Mouse (Mus musculus): Measurements from ENCODE around the gene Slc37a3. TPM values are rescaled to one million over a fixed set of nuclear protein-coding genes. Genes with fewer than 3 reads are reported as not detected.

Gene Slc37a3
- polyA plus RNA-seq, 1 experiment, result 13.2 TPM

DNA sequence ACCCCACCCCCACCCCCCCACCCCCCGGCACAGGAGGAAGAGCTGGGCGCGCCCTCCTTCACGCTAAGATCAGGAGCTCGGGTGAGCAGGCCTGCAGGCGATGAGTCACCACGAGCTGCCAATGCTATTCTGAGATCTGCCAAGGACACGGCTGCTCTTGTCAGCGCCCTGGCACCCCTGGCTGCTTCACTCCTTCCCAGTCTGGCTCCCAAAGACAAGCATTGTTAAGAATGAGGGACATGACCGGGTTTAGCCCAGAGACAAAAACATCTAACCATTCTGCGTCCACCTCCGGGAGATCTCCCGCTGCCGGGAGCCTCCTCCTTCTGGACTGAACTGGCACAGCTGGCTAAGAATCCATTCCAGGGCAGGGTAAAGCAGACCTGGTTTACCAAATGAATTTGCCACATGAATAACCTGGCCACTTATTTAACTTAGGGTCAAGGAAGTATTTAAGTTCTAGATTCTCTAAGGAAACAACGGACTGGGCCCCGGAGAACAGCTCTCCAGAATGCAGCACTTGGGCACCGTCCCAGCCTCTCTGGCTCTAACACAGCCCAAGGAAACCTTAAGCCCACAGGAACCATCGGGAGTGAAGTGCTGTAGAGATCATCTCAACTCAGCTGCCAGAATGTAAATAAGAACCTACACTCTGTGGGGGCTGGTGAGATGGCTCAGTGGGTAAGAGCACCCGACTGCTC is 58.3 kb downstream of the Slc37a3 start:
- Histone ChIP-seq H3K4me3 (ENCODE audit: low read depth, low read length) (no peak overlapping the region), H3K27ac (ENCODE audit: insufficient read depth, low read depth, low read length) (no peak overlapping the region), H3K4me1 (ENCODE audit: control insufficient read depth, insufficient read depth, insufficient read length, low read length) (no peaks in the 10 kb centered on the region; the same call in 1 of the 2 replicates), H3K36me3 (ENCODE audit: control insufficient read depth, insufficient read depth, low read length) (no peaks in the 10 kb centered on the region), H3K27me3 (ENCODE audit: control insufficient read depth, insufficient read depth, low read length) (no peaks in the 10 kb centered on the region)
- 43% methylated on average over 18 of the region's 19 CpGs for whole genome bisulfite sequencing
- TF ChIP-seq CTCF (IDR thresholded peaks at IDR 0.05; ENCODE audit: extremely low read depth, insufficient read length, insufficient replicate concordance, low read depth, low read length) (no peak), POLR2A (IDR thresholded peaks at IDR 0.05; ENCODE audit: low read depth, low read length) (no peak)

DNA sequence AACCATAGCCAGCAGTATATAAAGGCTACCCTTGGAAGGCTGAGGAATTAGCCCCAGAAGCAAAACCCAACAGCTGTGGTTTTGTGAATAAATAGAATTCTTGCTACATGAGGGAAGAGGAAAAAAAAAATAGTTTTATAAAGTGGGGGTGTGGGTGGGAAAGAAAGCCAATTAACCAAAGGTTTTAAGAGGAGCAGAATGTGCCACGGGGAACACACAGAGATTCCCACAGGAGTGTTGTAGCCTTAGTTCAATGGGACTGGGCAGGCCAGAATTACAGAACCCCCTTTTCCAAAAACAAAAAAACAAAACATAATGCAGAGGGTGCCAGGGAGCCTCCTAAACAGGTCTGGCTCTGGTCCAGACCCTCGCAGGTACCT is 58.9 kb downstream of the Slc37a3 start:
- H3K36me3 ChIP-seq (ENCODE audit: control insufficient read depth, insufficient read depth, low read length), result no peaks in the 10 kb centered on the region
- no peaks in the 10 kb centered on the region; the same call in 1 of the 2 replicates for H3K4me1 ChIP-seq (ENCODE audit: control insufficient read depth, insufficient read depth, insufficient read length, low read length)
- TF ChIP-seq POLR2A (IDR thresholded peaks at IDR 0.05; ENCODE audit: low read depth, low read length) (no peak), CTCF (IDR thresholded peaks at IDR 0.05; ENCODE audit: extremely low read depth, insufficient read length, insufficient replicate concordance, low read depth, low read length) (no peak)
- H3K27ac ChIP-seq (ENCODE audit: insufficient read depth, low read depth, low read length), result no peak overlapping the region
- WGBS, result 69% methylated on average over 2 of the region's 2 CpGs
- no peak overlapping the region for H3K4me3 ChIP-seq (ENCODE audit: low read depth, low read length)
- no peaks in the 10 kb centered on the region for H3K27me3 ChIP-seq (ENCODE audit: control insufficient read depth, insufficient read depth, low read length)

DNA sequence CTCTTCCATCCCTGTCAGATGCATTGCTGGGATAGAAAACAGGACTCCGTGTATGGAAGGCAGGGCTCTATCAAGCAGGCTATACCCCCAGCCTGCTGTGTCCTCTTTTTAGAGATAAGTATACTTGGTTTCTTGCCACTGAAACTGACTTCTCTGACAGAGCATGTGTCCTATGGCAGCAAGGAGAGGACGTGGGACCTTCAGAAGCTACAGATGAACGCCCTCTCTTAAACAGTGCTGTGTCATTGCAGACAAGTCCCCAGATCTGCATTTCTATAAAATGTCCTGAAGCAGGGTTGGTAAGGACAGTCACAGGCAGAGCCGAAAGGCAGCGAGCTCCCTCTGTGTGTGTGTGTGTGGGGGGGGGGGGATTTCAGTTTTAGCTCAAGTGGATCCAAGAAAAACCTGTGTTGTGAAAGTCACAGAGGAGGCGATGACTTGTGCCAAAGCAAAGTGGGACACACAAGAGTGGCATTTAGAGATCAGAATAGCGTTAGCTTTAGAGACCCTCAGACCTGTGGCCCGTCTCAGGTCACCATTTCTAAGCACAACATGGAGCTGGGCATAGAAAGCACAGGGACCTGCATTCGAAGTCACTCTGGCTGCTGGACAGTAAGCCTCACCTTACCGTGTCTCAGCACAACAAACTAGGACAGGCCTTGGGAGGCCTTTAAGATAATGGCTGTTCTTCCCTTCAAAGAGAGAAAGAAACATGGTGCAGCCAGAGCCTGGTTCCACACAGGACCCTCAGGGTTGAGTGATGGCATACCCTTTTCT is 59.4 kb downstream of the Slc37a3 start:
- H3K4me1 ChIP-seq (ENCODE audit: control insufficient read depth, insufficient read depth, insufficient read length, low read length), result no peaks in the 10 kb centered on the region; the same call in 1 of the 2 replicates
- 88% methylated on average over 10 of the region's 10 CpGs for WGBS
- no peak overlapping the region for H3K27ac ChIP-seq (ENCODE audit: insufficient read depth, low read depth, low read length)
- no peaks in the 10 kb centered on the region for H3K27me3 ChIP-seq (ENCODE audit: control insufficient read depth, insufficient read depth, low read length)
- no peak overlapping the region for H3K4me3 ChIP-seq (ENCODE audit: low read depth, low read length)
- no peaks in the 10 kb centered on the region for H3K36me3 ChIP-seq (ENCODE audit: control insufficient read depth, insufficient read depth, low read length)
- TF ChIP-seq POLR2A (IDR thresholded peaks at IDR 0.05; ENCODE audit: low read depth, low read length) (no peak), CTCF (IDR thresholded peaks at IDR 0.05; ENCODE audit: extremely low read depth, insufficient read length, insufficient replicate concordance, low read depth, low read length) (no peak)

DNA sequence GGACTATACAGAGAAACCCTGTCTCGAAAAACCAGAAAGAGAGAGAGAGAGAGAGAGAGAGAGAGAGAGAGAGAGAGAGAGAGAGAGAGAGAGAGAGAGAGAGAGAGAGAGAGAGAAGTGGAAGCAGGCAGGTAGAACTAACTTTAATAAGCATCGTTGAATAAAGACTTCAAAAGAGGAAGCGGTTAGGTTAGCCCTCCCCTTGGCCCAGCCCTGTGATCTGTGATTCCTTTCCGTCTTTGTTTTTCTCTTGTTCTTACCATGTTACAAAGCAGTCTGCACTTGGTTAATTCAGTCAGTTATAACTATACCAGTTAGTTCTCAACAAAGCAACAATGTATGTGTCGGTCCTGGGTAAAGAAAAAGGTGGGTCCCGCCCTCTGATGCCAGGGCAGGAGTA is 61.4 kb downstream of the Slc37a3 start:
- Histone ChIP-seq H3K27ac (ENCODE audit: insufficient read depth, low read depth, low read length) (0 out of 2 replicates have a peak overlapping the region, but pooled peaks have one; percentile 18), H3K4me3 (ENCODE audit: low read depth, low read length) (no peak overlapping the region), H3K36me3 (ENCODE audit: control insufficient read depth, insufficient read depth, low read length) (no peaks in the 10 kb centered on the region), H3K4me1 (ENCODE audit: control insufficient read depth, insufficient read depth, insufficient read length, low read length) (no peaks in the 10 kb centered on the region; the same call in 1 of the 2 replicates), H3K27me3 (ENCODE audit: control insufficient read depth, insufficient read depth, low read length) (no peaks in the 10 kb centered on the region)
- TF ChIP-seq POLR2A (IDR thresholded peaks at IDR 0.05; ENCODE audit: low read depth, low read length) (no peak), CTCF (IDR thresholded peaks at IDR 0.05; ENCODE audit: extremely low read depth, insufficient read length, insufficient replicate concordance, low read depth, low read length) (no peak)
- WGBS, result 81% methylated on average over 5 of the region's 6 CpGs

DNA sequence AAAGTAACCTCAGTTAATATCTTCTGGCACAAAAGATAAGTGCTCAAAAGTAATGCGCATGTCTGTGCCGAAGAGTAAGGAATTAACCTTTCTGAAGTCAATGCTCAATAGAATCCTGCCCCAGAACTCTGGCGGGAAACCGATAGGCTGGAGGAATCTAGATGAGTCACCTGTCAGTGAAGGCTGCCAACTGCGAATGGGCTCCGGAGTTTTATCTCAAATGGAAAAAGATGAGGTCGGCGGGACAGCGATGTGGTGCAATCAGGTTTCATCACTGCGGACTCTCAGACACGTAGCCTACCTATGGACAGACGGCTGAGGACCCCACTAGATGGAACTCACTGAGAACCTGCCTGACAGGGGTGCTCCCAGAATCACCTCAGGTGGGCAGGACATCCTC is 63.0 kb downstream of the Slc37a3 start:
- WGBS, result 70% methylated on average over 12 of the region's 12 CpGs
- Histone ChIP-seq H3K27ac (ENCODE audit: insufficient read depth, low read depth, low read length) (no peak overlapping the region), H3K4me3 (ENCODE audit: low read depth, low read length) (no peak overlapping the region), H3K36me3 (ENCODE audit: control insufficient read depth, insufficient read depth, low read length) (no peaks in the 10 kb centered on the region), H3K4me1 (ENCODE audit: control insufficient read depth, insufficient read depth, insufficient read length, low read length) (no peaks in the 10 kb centered on the region; the same call in 1 of the 2 replicates), H3K27me3 (ENCODE audit: control insufficient read depth, insufficient read depth, low read length) (no peaks in the 10 kb centered on the region)
- TF ChIP-seq POLR2A (IDR thresholded peaks at IDR 0.05; ENCODE audit: low read depth, low read length) (no peak), CTCF (IDR thresholded peaks at IDR 0.05; ENCODE audit: extremely low read depth, insufficient read length, insufficient replicate concordance, low read depth, low read length) (no peak)

DNA sequence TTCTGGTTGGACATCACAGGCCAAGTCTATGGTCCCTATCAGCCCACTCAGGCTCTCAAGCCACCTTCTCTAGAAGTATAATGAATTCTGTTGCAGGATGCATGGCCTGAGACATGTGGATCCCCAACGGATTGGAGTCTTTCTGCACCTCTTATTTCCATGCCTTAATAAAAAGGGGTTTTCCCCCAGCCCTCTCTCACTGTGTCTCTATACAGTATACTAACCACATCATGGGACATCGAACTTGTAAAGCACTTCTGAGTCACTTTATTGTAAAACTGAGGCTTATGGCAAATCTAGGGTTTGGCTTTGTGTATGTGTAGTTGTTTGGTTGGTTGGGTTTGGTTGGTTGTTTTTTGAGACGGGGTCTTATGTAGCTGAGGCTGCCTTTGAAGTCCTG is 65.7 kb downstream of the Slc37a3 start:
- TF ChIP-seq CTCF (IDR thresholded peaks at IDR 0.05; ENCODE audit: extremely low read depth, insufficient read length, insufficient replicate concordance, low read depth, low read length) (no peak), POLR2A (IDR thresholded peaks at IDR 0.05; ENCODE audit: low read depth, low read length) (no peak)
- H3K36me3 ChIP-seq (ENCODE audit: control insufficient read depth, insufficient read depth, low read length), result no peaks in the 10 kb centered on the region
- WGBS, result 87% methylated on average over 3 of the region's 3 CpGs
- H3K4me1 ChIP-seq (ENCODE audit: control insufficient read depth, insufficient read depth, insufficient read length, low read length), result no peaks in the 10 kb centered on the region
- no peaks in the 10 kb centered on the region for H3K27me3 ChIP-seq (ENCODE audit: control insufficient read depth, insufficient read depth, low read length)
- H3K4me3 ChIP-seq (ENCODE audit: low read depth, low read length), result no peak overlapping the region
- no peak overlapping the region for H3K27ac ChIP-seq (ENCODE audit: insufficient read depth, low read depth, low read length)

DNA sequence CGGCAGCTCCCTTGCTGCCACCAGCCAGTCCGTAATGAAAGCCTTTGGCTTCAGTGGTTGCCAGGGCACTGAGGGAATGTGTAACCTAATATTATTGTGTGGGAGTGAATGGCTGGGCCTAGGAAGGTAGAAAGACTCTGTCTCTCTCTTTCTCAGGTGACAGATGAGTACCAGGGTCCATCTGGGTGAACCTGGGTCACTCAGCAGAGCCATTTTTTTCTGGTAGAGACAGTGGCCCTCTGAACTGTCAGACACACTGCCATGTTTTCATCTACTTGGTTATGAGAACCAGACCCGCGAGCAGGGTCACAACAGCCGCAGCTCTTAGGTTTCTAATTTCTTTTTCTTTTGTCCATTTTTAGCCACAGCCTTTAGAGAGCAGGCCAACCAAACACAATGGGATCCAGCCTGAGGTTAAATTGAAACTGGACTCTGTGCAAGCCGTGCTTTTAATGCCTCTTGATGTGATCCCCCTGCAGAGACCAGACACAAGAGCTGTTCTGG is 73.1 kb downstream of the Slc37a3 start:
- no peaks in the 10 kb centered on the region for H3K4me1 ChIP-seq (ENCODE audit: control insufficient read depth, insufficient read depth, insufficient read length, low read length)
- no peaks in the 10 kb centered on the region for H3K27me3 ChIP-seq (ENCODE audit: control insufficient read depth, insufficient read depth, low read length)
- 85% methylated on average over 6 of the region's 6 CpGs for WGBS
- TF ChIP-seq POLR2A (IDR thresholded peaks at IDR 0.05; ENCODE audit: low read depth, low read length) (no peak), CTCF (IDR thresholded peaks at IDR 0.05; ENCODE audit: extremely low read depth, insufficient read length, insufficient replicate concordance, low read depth, low read length) (no peak)
- H3K4me3 ChIP-seq (ENCODE audit: low read depth, low read length), result no peak overlapping the region
- no peak overlapping the region for H3K27ac ChIP-seq (ENCODE audit: insufficient read depth, low read depth, low read length)
- H3K36me3 ChIP-seq (ENCODE audit: control insufficient read depth, insufficient read depth, low read length), result no peaks in the 10 kb centered on the region
